Mouse (Mus musculus) left cerebral cortex, postnatal 25 days (tissue): ENCODE results near the gene Smu1. TPM values are rescaled to one million over a fixed set of nuclear protein-coding genes. Genes with fewer than 3 reads are reported as not detected.

Source experiments
- DNase-seq, 2 experiments: peaks; one replicate each; pipeline ENCODE4 v3.0.0; 2022; ENCODE audit warnings: low spot score in 2 of 2, mixed read lengths in 1 of 2
- intact Hi-C: fragments of 180-260 bp; cut with DNase I; formaldehyde crosslinking; loops from one replicate; pipeline ENCODE4 v1.15.1; 2025
- total RNA-seq, 2 experiments: library from RNA; stranded (reverse); gene quantifications; 2 replicates each; pipeline ENCODE4 v1.2.3; 2021

Smu1 gene
- total RNA-seq, 2 experiments from 2014 or later: 47.0 to 53.2 TPM

DNA sequence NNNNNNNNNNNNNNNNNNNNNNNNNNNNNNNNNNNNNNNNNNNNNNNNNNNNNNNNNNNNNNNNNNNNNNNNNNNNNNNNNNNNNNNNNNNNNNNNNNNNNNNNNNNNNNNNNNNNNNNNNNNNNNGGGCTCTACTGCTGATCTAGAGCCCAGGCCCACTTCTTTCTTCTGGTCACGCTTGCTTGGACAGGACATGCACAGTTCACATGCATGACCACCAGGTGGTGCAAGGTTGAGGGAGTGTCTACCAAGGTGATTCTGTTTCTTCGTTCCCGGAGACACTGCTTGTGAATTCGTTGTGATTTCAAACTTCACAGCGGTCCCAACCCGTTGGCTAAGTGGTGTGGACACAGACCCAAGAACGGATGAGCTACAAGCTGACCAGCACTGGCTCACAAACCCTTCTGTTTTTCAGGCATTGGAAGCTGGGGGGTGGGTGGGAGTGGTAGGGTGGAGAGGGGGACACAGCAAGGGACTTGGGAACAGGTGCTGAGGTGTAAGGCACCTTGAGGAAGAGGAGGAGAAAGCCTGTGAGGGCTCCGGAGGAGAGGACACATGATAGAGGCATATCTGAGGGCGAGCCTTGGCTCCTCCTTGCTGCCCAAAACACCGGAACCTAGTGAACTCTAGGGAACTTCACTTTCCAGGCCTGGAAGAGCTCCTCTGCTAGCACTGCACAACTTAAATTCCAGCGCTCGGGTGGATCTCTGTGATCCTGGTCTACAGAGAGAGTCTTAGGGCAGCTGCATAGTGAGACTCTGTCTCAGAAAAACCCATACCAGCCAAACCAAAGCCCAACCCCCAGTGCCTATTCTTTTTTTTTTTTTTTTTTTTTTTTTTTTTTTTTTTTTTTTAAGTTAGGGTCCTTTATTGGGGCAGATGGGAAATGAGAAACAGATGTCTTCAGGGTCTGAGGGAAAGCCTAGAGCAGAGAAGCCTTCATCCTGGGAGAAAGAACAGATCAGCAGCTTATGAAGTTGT, 16.8 kb upstream of the Smu1 start:
- DNase-seq: peak; percentile 48 to 62
- intact Hi-C loops: loop anchor here (1.0 to 5.0 kb wide), 2 partner anchors 78 to 132 kb away; partner anchors contain the start of gene B4galt1

DNA sequence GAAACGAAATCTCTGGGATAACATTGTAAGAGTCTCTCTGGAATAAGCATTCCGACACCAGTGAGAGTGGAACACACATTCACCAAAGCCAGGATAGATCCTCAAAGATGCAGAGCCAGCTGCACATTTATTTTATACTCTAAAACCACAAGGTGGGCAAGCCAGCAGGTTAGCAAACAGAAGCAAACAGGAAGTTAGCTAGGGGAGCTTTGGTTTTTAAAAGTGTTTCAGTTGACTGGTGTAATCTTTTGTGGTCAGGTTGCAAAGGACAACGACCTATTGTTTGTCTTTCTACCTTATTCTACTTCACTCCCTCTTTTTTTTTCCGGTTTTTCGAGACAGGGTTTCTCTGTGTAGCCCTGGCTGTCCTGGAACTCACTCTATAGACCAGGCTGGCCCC, 2.2 kb upstream of the Smu1 start:
- intact Hi-C loops: no loop called here

DNA sequence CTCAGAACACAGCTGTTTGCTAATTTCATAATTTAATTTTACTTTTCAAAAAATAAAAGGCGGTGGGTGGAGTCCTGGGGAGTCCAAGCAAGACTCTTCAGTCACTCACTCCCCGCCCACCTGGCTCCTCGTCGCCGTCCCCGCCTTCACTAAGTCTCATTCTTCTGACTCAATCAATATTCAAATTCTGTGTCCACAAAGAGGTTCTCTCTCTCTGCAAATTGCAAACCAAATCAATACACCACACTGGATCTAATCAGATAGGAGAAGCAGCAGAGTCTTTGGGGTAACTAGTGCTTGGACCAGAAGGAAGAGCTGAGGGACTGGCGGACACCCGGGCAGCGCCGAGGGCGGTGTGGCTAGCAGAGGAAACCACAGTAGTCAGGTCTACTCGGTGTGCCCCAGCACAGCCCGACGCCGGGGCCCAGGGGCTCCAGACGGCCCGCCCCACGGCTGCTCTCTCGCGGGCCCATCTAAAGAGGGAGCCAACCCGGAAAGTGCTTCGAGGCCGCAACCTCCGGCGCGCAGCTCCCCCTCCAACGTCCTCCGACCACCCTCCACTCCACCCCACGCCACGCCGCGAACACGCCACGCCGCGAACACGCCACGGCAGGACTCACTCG, 455 bp downstream of the Smu1 start:
- intact Hi-C loops: loop anchor here (2.0 kb wide), 1 partner anchor 18 kb away; no protein-coding TSS in a partner anchor
- DNase-seq: no peak

More for the DNA sequence above, 2.2 kb upstream of the Smu1 start:
- no peak for DNase-seq

DNA sequence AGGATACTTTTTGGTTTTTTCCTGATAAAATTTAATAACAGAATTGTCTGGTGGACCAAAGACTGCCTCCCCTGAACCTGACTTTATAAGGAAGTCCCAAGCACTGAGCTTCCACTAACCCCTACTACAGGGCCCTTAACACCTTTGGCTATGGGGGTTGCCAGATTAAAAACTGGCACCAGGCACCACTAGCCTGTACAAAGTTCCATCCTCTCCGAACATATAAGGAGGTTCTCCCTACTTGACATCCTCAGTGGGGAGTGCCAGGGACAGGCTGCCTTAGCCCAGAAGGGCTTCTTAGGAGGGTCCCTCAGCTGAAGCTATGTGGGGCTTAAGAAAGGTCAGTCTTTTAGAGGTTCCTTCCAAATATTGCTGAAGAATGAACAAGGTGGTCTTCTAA, 22.4 kb downstream of the Smu1 start:
- intact Hi-C loops: no loop called here
- DNase-seq: no peak

DNA sequence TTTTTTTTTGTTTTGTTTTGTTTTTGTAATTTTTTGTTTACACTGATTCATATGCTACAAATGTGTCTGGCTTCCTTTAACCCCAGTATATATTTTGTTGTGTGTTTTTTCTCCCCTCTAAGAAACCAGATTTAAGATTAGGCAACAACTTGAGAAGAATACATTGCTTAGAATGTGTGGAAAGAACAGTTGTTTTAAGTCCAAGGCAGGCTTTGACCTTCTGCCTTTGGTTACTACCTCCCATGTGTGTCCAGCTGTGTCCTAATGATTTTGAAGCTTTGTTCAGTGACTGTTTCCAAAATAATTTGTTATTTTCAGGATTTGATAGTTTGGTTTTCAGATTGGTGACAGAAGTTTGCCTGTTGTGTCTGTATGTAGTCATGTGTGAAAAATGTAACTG, 26.5 kb downstream of the Smu1 start:
- no peak for DNase-seq
- intact Hi-C loops: no loop called here

DNA sequence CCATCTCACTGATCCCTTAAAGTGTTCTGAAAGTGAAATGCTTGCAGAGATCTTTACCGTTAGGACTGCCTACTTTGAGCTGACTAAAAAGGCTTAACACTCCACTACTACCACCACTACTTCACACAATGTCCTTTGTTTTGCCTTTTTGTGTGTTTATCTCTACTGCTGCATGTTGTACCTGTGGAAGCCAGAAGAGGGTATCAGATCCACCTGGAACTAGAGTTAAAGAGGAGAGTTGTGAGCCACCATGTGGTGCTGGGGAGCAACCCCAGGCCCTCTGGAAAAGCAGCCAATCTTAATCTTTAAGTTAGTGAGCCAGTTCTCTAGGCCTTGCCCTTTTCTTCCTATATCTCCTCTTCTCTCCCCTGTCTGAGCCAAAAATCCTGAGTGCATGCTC, 30.5 kb downstream of the Smu1 start:
- DNase-seq: no peak
- intact Hi-C loops: no loop called here

DNA sequence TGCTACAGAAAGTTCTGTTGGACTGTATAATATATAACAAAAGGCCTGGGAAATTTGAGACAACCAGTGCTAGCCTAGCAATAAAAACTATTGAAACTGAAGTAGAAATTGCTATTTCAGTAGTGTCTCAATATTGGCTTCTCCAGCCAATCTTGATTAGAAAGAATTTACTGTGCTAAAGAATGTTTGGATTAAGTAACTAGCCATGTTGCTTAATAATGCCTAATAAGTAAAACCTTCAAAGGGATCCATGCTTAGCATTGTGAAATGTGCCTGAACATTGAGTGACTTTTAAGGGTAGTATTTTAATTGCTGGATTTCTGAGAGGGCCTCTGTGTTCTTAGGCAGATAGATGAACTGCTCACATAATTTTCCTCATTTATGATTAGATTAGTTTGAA, 32.2 kb downstream of the Smu1 start:
- intact Hi-C loops: no loop called here
- no peak for DNase-seq

DNA sequence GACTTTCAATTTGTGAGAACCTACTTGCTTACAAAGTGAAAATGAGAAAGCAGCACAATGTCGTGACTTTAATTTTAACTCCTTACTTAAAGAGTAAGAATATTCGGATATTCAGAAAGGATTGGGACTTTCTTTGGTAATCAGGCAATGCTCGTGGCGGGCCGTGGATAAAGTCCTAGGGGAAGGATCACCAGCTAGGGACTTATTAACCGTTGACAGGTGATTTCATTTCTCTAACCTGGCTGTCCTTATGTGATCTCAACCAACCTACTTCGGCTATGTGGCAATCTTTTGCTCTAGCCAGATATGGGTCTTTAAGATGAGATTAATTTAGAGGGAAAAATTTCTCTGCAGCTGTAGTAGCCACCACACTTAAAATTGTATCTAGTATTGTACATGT, 32.6 kb downstream of the Smu1 start:
- DNase-seq: no peak
- intact Hi-C loops: no loop called here

DNA sequence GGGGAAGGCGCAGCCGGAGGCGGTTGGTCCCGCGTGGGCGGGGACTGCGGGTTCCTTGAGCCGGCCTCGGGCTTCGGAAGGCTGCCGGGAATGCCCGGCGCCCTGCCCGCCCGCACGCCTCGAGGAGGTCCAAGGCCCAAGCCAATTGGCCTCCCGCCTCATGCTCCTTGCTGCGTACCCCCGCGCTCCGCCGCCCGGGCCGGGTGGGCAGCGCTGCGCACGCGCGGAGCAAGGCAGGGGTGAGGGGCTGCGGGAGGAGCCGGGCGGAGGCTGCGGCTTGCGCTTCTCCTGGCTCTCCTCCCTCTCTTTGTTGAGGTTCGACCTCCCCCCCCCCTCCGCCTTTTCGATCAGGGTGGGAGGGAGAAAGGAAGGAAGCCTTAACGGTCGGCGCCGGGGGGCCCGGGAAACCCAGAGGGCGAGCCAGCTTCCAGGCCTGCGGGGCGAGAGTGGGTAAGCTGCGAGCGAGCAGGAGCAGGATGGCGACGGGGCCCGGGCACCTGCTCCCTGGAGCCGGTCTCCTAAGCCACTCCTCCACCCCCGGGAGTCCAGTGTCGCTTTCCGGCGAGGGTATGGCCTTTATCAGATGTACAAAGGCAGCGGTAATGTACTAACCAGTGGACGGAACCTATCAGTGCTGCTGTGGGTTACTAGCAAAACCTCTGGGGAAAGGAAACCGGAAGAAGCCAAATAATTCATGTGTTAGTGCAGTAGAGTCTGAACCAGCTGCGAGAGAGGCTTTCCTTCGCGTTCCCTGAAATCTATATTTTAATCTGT, 34.8 kb downstream of the Smu1 start:
- intact Hi-C loops: loop anchor here (1.0 kb wide), 1 partner anchor 20 kb away; the partner anchor contains the start of gene Aptx
- DNase-seq: peak; percentile 78 to 84

DNA sequence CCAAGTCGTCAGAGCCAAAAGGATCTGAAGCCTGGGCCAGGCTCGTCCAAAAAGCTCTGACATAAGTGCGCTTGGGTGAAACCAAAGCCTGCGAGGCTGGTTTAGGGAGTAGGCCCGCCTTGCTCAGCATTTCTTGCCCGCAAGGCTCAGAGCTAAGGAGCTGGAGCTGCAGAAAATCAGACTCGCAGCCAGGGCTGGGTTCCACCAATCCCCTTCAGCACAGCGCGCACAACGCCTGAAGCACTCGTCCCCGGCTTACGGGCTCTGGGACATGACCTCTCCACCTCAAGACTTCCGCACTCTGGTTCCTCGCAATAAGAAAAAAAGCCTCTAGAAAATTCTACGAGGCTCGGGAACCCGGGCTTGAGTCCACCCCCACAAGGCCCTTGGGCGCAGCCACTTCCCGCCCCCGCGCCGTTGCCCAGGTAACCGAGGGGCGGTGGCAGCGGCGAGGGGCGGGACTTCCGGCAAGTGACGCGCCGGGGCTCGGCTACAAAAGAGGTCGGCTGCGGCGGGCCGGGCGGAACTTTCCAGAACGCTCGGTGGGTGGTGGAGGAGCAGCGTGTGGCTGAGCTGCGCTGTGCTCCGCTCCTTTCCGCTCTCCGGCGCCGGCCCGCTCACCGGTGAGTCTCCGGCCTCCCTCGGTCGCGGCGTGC, 35.6 kb downstream of the Smu1 start, which contains the start of gene Dnaja1:
Gene Dnaja1, plus strand, starts transcription at position 140 of the 656 bp plus-strand sequence.
- intact Hi-C loops: loop anchor here (1.0 kb wide), 1 partner anchor 19 kb away; the partner anchor contains the start of gene Aptx
- DNase-seq: peak; percentile 97 to 98

DNA sequence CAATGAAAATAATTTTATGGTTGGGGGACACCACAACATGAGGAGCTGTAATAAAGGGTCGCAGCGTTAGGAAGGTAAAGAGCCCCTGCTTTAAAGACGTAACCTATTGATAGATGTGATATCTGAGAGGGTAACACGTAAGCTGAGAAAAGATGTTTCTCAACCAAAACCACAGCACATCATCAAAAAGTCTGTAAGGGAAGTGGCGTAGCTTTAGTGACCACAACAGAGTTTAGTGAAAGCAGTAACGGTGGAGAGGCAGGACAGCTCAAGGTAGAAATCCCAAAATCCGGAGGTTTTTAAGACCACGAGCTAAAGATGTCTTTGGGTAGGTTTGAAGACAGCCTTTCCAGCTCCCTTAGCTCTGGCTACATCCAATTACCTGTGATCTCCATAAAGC, 36.8 kb downstream of the Smu1 start:
- intact Hi-C loops: no loop called here
- no peak for DNase-seq

DNA sequence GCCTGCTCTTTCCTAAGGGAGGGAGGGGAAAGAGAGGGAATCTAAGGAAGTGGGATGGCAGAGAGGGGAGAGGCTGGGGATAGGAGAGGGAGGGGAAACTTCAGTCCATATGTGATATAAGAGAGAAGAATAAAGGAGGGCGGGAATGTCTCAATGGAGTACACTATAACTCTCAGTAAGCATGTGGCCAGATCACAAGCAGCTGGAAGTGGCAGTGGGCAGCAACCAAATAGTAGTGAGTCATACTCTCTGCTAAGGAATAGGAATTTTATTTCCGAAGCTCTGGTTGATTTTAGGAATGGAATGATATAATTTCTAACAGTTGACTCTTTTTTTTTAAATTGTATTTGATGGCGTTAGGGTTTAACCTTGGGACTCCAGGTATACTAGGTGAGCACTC, 40.6 kb downstream of the Smu1 start:
- DNase-seq: no peak
- intact Hi-C loops: no loop called here

DNA sequence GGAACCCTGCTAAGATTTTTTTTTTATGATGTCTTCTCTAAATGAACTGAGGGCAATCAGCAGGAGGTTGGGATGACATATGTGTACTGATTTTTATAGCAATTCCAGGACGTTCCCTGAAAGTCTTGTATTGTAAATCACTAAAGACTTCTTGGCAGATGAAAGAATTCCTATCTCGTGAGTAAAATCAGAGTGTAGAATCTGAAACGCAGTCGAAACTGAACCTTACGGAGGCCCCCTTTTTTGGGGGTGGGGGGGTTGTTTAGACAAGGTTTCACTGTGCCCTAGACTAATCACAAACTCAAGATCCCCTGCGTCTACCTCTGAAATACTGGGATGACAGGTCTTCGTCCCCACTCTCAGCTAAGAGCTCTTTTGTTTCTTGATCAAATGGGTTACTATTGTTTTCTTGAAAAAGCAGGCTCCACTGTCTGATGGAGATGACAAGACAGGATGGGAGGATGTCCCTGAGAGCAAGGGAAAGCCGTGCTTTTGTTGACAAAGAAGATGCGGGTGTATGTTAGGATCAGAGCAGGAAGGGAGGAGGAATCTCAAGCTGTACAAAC, 53.9 kb downstream of the Smu1 start:
- DNase-seq: peak in 1 of 2 experiments; percentile 20
- intact Hi-C loops: loop anchor here (1.0 kb wide), 1 partner anchor 19 kb away; the partner anchor contains the start of gene Dnaja1

DNA sequence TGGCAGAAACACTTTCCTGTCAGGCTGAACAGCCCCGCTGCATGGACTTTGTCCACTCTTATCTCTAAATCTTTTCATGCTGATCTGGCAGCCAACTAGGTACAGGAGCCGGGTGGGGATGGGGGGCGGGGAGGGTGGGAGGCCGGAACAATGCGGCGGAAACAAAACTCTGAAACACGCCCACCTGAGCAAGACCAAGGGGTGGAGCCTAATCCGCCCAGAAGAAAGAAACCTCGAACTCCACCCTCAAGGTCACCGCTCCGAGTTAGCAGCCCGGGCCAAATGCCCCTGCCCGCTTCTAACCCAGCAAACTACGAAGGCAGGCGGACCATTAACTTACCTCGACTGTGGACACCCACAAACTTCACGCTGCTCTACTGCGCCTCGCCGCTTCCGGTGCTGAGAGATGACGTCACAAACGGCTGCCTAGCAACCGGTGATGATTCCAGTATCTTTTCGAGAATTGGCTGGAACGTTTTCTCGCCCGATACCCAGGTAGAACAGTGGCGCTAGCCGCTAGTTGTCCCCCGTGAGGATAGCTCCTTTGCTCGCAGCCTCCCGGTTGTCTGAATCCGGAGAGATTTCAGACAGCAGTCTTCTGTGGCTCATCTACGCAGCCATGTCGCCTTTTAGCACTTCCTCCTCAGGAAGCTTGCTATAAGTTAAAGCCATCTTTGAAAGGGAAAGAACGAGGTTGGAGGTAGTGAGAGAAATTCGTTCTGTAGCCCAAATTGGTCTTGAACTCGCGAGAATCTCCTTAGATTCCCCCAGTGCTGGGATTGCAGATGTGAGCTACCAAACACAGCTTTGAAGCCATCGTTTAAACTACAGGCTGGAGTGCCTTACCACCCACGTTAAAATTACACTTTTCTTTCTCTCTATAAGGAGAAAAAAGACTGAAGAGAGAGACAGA, 54.7 kb downstream of the Smu1 start, which contains the start of gene Aptx:
Gene Aptx, minus strand, starts transcription at position 398 of the 913 bp plus-strand sequence.
- DNase-seq: peak; percentile 98
- intact Hi-C loops: loop anchor here (1.0 kb wide), 1 partner anchor 19 kb away; the partner anchor contains the start of gene Dnaja1

DNA sequence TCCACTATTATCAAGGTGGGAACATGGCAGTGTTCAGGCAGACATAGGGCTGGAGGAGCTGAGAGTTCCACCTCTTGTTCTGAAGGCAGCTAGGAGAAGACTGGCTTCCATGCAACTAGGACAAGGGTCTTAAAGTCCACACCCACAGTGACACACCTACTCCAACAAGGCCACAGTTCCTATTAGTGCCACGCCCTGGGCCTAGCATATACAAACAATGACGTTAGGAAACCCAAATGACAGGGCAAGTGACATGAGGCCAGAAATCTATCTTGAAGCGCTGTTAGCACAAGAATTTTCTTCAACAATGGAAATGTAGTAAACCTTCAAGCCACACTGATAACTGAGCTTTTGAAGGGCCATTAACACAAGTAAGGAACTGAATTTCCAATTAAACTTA, 55.9 kb downstream of the Smu1 start:
- no peak for DNase-seq
- intact Hi-C loops: no loop called here

DNA sequence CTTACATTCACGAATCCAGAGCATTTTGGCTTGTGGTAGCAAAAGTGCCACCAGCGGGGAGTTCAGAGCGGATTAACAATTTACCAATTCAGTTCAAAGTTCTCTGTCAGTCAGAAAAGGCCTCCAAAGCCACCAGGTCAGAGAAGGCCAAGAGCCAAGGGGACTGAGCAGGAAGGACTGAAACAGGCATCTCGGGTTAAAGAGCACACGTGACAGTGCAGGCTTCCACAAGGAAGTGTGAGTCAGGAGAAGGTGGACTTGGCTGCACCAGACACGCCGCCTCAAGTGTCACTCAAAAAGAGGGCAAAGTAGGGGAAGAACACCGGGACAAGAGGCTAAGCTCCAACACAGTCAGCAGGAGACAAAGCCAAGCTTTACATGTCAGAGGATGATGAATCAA, 57.5 kb downstream of the Smu1 start:
- no peak for DNase-seq
- intact Hi-C loops: no loop called here

DNA sequence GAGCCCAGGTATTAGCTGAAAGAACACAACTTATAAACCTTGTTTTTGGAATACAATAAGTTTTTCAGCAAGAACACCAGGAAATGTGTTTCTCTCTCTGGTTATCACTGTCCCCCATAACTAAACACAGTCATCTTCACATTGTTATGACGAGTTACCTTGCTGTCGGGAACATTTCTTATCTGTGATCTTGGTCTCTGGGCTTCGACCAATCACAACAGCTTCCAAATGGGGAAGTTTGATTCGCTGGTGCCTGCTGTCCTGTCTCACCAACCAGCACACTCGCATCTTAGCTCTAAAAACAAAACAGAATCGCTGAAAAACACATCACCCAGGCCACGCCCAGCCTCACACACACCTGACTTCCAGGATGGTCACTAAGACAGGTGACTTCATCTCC, 60.7 kb downstream of the Smu1 start:
- no peak for DNase-seq
- intact Hi-C loops: no loop called here

DNA sequence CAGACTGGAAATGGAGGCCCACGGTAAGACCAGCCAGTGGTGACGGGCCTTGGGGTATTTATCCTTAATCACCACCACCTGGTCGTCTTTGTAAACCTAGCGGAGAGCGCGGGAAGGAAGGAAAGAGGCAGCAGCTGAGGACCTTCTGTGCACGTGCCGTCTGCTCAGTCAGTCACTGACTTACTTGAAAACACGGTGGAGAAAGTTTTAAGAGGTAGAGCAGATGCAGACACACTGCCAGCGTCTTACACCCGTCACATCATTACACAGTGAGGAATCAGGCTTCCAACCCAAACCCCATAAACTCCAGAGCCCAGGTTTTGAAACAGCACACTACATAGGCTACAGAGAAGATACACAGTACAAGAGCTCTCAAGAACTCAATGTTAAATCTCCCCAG, 66.6 kb downstream of the Smu1 start:
- intact Hi-C loops: no loop called here
- no peak for DNase-seq
